Mouse (Mus musculus): Measurements from ENCODE around the gene Zfp768.
"Not testable (repeated sequence)": the region's sequence is repeated elsewhere in the genome, so short reads cannot be mapped to it uniquely, and the experiment has no call there.

Gene Zfp768

GRCm38 (mm10) chr7:127345512-127346325 is at the start of gene Zfp768:
Gene Zfp768, minus strand, starts transcription at chr7:127345589.
- DNase-seq = peak; percentile 93

- no peak for DNase-seq
These were observed 48.5 kb upstream of the Zfp768 start for GRCm38 (mm10) chr7:127393944-127394333.

DNA sequence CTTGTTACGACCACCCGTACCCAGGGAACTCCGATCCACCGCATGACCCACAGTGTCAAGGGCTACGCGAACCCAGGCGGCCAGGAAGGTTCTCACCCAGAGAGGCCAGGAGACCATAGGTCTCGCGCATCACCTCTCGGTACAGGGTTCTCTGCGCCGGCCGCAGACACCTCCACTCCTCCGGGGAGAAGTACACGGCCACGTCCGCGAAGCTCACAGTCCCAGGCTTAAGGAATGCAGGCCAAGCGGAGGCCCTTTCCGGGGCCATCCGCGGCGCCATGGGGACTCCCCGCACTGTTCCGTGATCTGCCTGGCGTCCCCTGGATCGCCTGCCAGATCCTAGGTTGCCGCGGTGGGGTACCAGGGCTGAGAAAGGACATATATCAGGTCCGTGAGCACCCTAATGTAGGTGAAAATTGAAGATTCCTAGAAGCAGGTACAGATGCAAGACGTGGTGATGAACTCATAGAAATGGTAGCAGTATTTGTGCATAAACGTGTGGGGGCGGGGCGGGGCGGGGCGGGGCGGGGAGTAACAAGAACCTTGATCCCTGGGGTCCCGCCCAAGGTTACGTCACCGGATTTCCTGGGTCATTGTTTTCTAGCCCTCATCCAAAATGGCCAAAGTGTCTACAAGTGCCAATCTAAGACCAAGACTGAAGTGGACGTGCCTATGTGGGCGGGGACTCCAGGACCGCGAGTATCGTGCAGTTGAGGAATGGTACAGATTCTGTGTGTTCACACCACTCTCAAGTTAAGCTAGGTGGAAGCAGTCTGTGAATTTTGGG is 48.0 kb upstream of the Zfp768 start, which contains the start of gene E430018J23Rik:
TSS of gene E430018J23Rik (minus strand) at position 473 of the 787 bp plus-strand sequence.
- DNase-seq = peak; percentile 94

- DNase-seq = no peak
These were observed 46.9 kb upstream of the Zfp768 start for GRCm38 (mm10) chr7:127392251-127392824.

DNA sequence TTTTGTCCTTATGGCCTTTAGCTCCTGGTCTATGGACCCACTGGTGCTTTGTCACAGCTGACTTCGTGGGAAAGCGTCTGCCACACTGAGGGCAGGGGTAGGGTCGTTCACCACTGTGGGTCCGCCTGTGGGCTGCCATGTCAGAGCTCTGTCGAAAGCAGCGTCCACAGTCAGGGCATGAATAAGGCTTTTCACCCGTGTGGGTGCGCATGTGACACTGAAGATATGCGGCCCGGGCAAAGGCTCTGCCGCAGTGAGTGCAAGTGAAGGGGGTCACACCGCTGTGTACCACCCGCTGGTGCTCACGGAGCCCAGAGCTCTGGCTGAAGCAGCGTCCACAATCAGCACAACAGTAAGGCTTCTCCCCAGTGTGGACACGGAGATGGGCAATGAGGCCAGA is 46.1 kb upstream of the Zfp768 start:
- DNase-seq = no peak

- no peak for DNase-seq
These were observed 44.9 kb upstream of the Zfp768 start for GRCm38 (mm10) chr7:127390306-127390705.

- DNase-seq = not testable (repeated sequence)
These were observed 42.8 kb upstream of the Zfp768 start for GRCm38 (mm10) chr7:127388201-127388600.

DNA sequence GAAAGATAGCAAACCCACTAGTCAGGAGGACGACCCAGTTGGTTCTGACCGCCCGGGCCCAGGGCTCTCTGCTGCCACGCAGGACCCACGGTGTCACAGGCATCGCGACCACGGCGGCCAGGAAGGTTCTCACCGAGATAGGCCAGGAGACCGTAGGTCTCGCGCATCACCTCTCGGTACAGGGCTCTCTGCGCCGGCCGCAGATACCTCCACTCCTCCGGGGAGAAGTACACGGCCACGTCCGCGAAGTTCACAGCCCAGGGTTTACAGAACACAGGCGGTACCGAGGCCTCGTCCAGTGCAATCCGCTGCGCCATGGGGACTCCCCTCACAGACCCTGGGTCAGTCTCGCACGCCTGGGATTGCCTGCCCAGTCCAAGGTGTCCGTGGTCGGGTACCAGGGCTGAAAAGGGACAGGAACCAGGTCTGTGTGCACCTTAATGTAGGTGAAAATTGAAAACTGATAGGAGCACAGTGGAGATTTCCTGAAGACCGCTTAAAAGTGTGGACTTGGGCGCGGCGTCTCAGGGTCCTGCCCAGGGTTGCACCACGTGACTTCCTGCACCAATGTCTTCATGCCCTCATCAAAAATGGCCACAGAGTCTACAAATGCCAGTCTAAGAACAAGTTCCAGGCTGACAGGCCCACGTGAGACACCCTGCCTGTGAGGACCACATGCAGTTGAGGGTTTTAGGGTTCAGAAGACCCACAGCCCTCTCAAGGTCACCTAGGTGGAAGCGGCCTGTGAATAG is 41.4 kb upstream of the Zfp768 start, which contains the start of gene 9130019O22Rik:
TSS of gene 9130019O22Rik (minus strand) at position 526 of the 752 bp plus-strand sequence.
- DNase-seq = peak; percentile 91

- DNase-seq = not testable (repeated sequence)
These were observed 40.2 kb upstream of the Zfp768 start for GRCm38 (mm10) chr7:127385560-127385959.

DNA sequence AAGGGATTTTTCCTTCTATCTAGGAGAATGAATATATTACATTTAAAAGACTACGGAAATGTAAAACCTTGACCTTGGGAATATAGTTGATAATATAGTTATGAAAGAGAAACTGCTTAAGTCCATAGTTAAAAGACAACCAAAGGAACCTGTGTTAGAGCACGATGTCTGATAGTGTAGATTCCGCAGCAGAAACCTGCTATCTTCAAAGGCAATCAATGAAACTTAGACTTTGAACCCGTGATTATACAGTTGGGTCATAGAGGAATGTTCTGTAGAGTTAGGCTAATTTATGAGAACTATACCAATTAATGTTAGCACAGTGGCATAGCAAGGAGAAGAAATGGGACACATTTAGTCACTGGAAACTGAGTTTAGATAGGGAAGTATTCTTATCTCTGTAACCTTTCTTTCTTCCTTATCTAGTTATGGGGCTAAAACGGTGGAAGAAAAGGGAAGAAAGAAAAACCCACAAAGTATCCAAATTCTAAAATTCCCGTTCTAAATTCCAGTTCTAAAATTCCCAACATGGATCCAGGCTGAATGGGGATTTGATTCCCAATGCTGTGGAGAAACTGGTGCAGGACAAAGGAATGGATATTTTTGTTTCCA is 33.0 kb upstream of the Zfp768 start:
- DNase-seq = no peak

GRCm38 (mm10) chr7:127375271-127376245 is 30.2 kb upstream of the Zfp768 start, which contains the start of gene Zfp747:
Gene Zfp747, minus strand, starts transcription at chr7:127376050.
- peak; percentile 94 for DNase-seq

DNA sequence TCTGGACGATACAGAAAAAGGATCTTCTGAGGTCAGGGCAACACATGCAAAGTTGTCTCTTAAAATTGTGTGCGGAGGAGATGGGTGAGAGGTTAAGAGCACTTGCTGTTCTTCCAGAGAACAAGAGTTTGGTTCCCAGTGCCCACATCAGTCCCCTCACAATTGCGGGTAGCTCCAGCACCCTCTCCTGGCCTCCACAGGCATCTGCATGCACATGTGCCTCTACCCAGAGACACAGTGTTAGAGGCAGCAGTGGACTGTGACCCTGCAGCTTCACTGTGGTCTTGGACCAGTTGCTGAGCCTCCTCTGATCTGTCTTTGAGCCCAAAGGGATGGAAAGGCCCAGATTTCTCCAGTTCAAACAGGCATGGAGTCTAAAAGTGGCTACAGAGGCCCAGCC is 26.5 kb upstream of the Zfp768 start:
- DNase-seq = peak; percentile 26

DNA sequence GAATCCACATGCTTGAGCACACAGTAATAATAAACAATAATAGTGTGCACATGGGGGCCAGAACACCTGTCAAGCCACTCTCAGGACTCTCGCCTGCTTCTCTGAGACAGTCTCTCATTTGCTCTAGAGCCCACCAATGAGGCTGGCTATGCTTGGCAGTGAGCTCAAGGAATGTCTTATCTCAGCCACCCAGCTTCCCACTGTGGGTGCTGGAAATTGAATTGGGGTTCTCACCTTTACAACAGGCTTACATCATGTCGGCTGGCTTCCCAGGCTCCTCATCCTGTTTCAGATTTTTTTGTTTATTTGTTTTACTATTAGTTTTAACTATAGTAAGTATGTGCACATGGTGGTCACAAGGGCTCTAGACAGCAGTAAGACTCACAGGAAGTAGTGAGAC is 25.8 kb upstream of the Zfp768 start:
- DNase-seq = no peak

GRCm38 (mm10) chr7:127366249-127366648 is 20.9 kb upstream of the Zfp768 start:
- no peak for DNase-seq

GRCm38 (mm10) chr7:127364166-127364565 is 18.8 kb upstream of the Zfp768 start:
- DNase-seq = no peak

- DNase-seq = no peak
These were observed 18.1 kb upstream of the Zfp768 start for GRCm38 (mm10) chr7:127363475-127363921.

- peak; percentile 31 for DNase-seq
These were observed 17.0 kb upstream of the Zfp768 start for GRCm38 (mm10) chr7:127362418-127362817.

GRCm38 (mm10) chr7:127361449-127361848 is 16.1 kb upstream of the Zfp768 start:
- no peak for DNase-seq

DNA sequence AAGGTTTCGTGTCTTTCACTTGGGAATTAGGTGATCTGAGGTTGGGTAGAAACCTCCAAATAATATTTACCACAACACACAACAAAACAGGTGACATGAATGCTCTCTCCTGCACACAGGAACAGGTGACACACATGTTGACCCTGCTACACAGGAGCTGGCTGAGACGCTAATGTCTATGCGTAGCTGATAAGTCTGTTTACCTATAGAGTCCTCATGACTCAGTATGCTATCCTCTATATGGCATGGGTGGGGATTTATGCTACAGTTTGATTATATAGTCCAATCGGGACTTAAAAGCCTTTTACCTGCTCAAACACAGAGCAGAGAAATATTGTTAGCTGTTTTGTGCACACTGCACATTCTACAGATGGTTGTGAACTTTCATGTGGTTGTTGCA is 14.9 kb upstream of the Zfp768 start:
- no peak for DNase-seq

DNA sequence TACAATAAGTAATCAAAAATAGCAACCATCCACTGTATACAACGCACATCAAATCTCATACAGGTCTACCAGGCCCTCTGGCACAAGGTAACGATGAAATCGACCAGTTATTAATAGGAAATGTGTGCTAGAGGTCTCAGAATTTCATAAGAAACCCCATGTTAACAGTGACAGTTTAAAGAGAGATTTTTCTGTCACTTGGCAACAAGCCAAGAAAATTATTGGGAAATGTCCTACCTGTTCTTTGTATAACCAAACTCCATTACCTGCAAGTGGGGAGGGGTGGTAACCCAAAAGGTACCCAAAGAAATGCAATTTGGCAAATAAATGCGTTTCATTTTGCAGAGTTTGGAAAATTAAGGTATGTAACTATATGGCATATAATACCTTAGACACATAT is 13.1 kb upstream of the Zfp768 start:
- DNase-seq = no peak

- no peak for DNase-seq
These were observed 12.5 kb upstream of the Zfp768 start for GRCm38 (mm10) chr7:127357871-127358270.
